ENCODE assay signal across 8 mouse cellular contexts in genomic region chr4:44166702-44167396, GRCm38 (mm10).
A peak's percentile ranks its signal among the peaks of the same experiment; 100 is the strongest.
DNase-seq lines count a peak whose midpoint lies in the region; ATAC-seq and TF ChIP-seq lines count a peak whose summit lies in the region.

No protein-coding gene starts in this region.

- no peak for ATAC-seq in hindbrain, postnatal 0 days

- H3K36me3 ChIP-seq in hindbrain, postnatal 0 days (ENCODE audit: insufficient read depth, low read length) = no peaks in the 10 kb centered on the region

- no peak for DNase-seq in layer of hippocampus, adult 2 months (ENCODE audit: low spot score in 2 of 2)
- DNase-seq in layer of hippocampus, adult 9-11 months = no peak
- peak; percentile 9 for DNase-seq in hindbrain, postnatal 0 days (ENCODE audit: low spot score)
- DNase-seq in naive thymus-derived CD4-positive, alpha-beta T cell, adult 2 months (ENCODE audit: low read depth) = peak; percentile 40
- DNase-seq in natural killer cell, adult 2 months (ENCODE audit: low spot score in 2 of 2) = no peak
- DNase-seq in thymus, postnatal 10 days (ENCODE audit: low spot score in 2 of 2) = no peak
- no peak for DNase-seq in adrenal gland, postnatal 4 days (ENCODE audit: low spot score in 2 of 2)

- H3K4me2 ChIP-seq in hindbrain, postnatal 0 days (ENCODE audit: low read depth, low read length) = peak overlapping the region; percentile 66

- TF ChIP-seq POLR2A in cortical plate, adult 2 months (IDR thresholded peaks at IDR 0.05; ENCODE audit: extremely low read depth, insufficient read depth, low read length) = no peak

- peak overlapping the region; percentile 92 for H3K27ac ChIP-seq in layer of hippocampus, adult 2 months
- peak overlapping the region; percentile 93; the same call in 1 of the 2 replicates for H3K27ac ChIP-seq in cortical plate, adult 2 months (ENCODE audit: insufficient read depth, low read length)
- peak overlapping the region; percentile 98 for H3K27ac ChIP-seq in hindbrain, postnatal 0 days

- H3K27me3 ChIP-seq in hindbrain, postnatal 0 days (ENCODE audit: insufficient read depth, low read length) = no peaks in the 10 kb centered on the region

- H3K9me3 ChIP-seq in hindbrain, postnatal 0 days (ENCODE audit: low read length) = no peaks in the 10 kb centered on the region

- TF ChIP-seq CTCF in layer of hippocampus, adult 2 months (conservative IDR thresholded peaks at IDR 0.05) = no peak
- TF ChIP-seq CTCF in cortical plate, adult 2 months (IDR thresholded peaks at IDR 0.05; ENCODE audit: extremely low read depth, insufficient read depth, low read length) = no peak
- no peak for TF ChIP-seq CTCF in hindbrain, postnatal 0 days (IDR thresholded peaks at IDR 0.05; ENCODE audit: low read depth)

- H3K4me1 ChIP-seq in cortical plate, adult 2 months (ENCODE audit: control insufficient read depth, insufficient read depth, low read length) = no peaks in the 10 kb centered on the region; the same call in 1 of the 2 replicates
- peaks cover 21% of the 10 kb centered on the region for H3K4me1 ChIP-seq in hindbrain, postnatal 0 days (ENCODE audit: insufficient read depth, low read length)

- H3K9ac ChIP-seq in hindbrain, postnatal 0 days (replicated peaks; ENCODE audit: low read length) = peak overlapping the region; percentile 96

- peak overlapping the region; percentile 87 for H3K4me3 ChIP-seq in layer of hippocampus, adult 2 months
- H3K4me3 ChIP-seq in cortical plate, adult 2 months (ENCODE audit: insufficient read depth, low read length) = peak overlapping the region; percentile 38
- peak overlapping the region; percentile 82 for H3K4me3 ChIP-seq in hindbrain, postnatal 0 days (ENCODE audit: low read length)

- 4% methylated on average over 20 of the region's 20 CpGs for WGBS in hindbrain, postnatal 0 days

Comparison
In these comparisons a context has a peak if more than half of its experiments do, and no peak if none do; other contexts are left out.
1. DNase-seq: peak in hindbrain, postnatal 0 days (single experiment) and naive thymus-derived CD4-positive, alpha-beta T cell, adult 2 months (single experiment); none in layer of hippocampus, adult 2 months (0 of 2), layer of hippocampus, adult 9-11 months (single experiment), natural killer cell, adult 2 months (0 of 2), thymus, postnatal 10 days (0 of 2) and adrenal gland, postnatal 4 days (0 of 2).
2. Peak in every context shown above with its lines, with median percentiles within 50 percentile points of each other: H3K27ac ChIP-seq and H3K4me3 ChIP-seq.